Mouse (Mus musculus) right cerebral cortex, postnatal 14 days (tissue): ENCODE results near the gene Phf21a.

Experiments
- DNase-seq: peaks from one replicate; pipeline ENCODE4 v3.0.0; 2022

Phf21a gene

GRCm38 (mm10) chr2:92182981-92183501 is 90.1 kb downstream of the Phf21a start:
- DNase-seq, result peak; percentile 70

- peak; percentile 92 for DNase-seq
These were observed 90.7 kb downstream of the Phf21a start for GRCm38 (mm10) chr2:92183613-92184076.

GRCm38 (mm10) chr2:92184077-92184921 is 91.4 kb downstream of the Phf21a start:
- DNase-seq, result peak; percentile 22

GRCm38 (mm10) chr2:92185062-92185765 is 92.3 kb downstream of the Phf21a start:
- DNase-seq, result peak; percentile 21

GRCm38 (mm10) chr2:92185766-92186450 is 93.0 kb downstream of the Phf21a start:
- DNase-seq, result no peak

- DNase-seq, result no peak
These were observed 94.1 kb downstream of the Phf21a start for GRCm38 (mm10) chr2:92187061-92187460.

GRCm38 (mm10) chr2:92188744-92189143 is 95.8 kb downstream of the Phf21a start:
- no peak for DNase-seq

GRCm38 (mm10) chr2:92190960-92191359 is 98.0 kb downstream of the Phf21a start:
- no peak for DNase-seq

GRCm38 (mm10) chr2:92191826-92192581 is 99.1 kb downstream of the Phf21a start:
- no peak for DNase-seq

- no peak for DNase-seq
These were observed 105.2 kb downstream of the Phf21a start for GRCm38 (mm10) chr2:92198126-92198525.

- no peak for DNase-seq
These were observed 105.8 kb downstream of the Phf21a start for GRCm38 (mm10) chr2:92198747-92199146.

GRCm38 (mm10) chr2:92199562-92200286 is 106.8 kb downstream of the Phf21a start:
- no peak for DNase-seq

GRCm38 (mm10) chr2:92202319-92203040 is 109.6 kb downstream of the Phf21a start:
- DNase-seq, result no peak

- no peak for DNase-seq
These were observed 112.2 kb downstream of the Phf21a start for GRCm38 (mm10) chr2:92205010-92205639.

GRCm38 (mm10) chr2:92210409-92210808 is 117.5 kb downstream of the Phf21a start:
- no peak for DNase-seq

GRCm38 (mm10) chr2:92221431-92221830 is 128.5 kb downstream of the Phf21a start:
- DNase-seq, result no peak

GRCm38 (mm10) chr2:92225592-92225991 is 132.7 kb downstream of the Phf21a start:
- no peak for DNase-seq

GRCm38 (mm10) chr2:92229973-92230372 is 137.1 kb downstream of the Phf21a start:
- no peak for DNase-seq

GRCm38 (mm10) chr2:92231706-92232105 is 138.8 kb downstream of the Phf21a start:
- no peak for DNase-seq

GRCm38 (mm10) chr2:92234768-92235332 is 141.9 kb downstream of the Phf21a start:
- no peak for DNase-seq
